Mouse (Mus musculus): ENCODE measurements around the gene Rorc. TPM values are rescaled to one million over a fixed set of nuclear protein-coding genes. Genes with fewer than 3 reads are reported as not detected.

The Rorc gene
- polyA plus RNA-seq, 1 experiment = not detected

DNA sequence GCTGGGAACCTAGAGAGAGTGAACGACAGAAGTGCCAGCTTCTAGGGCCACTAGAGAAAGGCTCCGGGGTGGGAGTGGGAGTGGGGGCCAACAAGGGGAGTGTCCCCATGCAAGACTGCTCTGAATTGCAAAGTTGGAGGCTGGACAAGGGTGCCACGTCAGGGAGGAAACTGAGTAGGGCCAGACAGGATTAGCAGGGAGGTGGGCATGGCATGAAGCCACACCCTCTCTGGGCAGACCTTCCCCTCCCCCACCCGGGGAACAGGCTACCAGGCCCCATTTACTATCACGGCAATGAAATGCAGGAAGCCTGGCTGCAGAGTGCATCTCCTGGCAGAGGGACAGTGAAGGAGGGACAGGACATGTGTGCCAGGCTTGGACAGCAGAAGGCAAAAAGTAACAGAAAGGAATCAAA, 1.0 kb downstream of the Rorc start:
- H3K27ac ChIP-seq (ENCODE audit: insufficient read depth, low read length) = no peak overlapping the region
- no peaks in the 10 kb centered on the region; the same call in 1 of the 2 replicates for H3K4me1 ChIP-seq (ENCODE audit: control insufficient read depth, insufficient read depth, low read length)
- H3K4me3 ChIP-seq (ENCODE audit: insufficient read depth, low read length) = no peak overlapping the region
- TF ChIP-seq POLR2A (IDR thresholded peaks at IDR 0.05; ENCODE audit: low read depth, low read length) (no peak), CTCF (IDR thresholded peaks at IDR 0.05; ENCODE audit: borderline replicate concordance, insufficient read depth, low read length) (no peak)

DNA sequence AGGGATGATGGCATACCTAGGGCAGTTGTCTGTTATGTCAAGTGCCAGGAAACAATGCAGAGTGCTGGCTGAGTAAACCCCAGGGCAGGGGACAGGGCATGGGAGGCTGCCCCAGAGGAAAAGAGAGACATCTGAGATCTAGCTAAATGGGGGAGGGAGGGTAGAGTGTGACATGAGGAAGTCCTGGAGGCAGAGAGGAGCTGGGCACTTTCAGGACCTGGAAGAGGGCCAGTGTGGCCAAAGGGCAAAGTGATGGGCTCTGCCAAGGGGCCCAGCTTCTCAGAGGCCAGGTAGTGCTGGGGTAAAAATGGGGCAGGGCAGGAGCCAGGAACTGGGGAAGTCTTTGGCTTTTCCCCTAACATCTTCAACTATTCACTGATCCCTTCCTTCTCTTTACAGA, 2.0 kb downstream of the Rorc start:
- TF ChIP-seq POLR2A (IDR thresholded peaks at IDR 0.05; ENCODE audit: low read depth, low read length) = no peak
- TF ChIP-seq CTCF (IDR thresholded peaks at IDR 0.05; ENCODE audit: borderline replicate concordance, insufficient read depth, low read length) = no peak
- no peak overlapping the region for H3K4me3 ChIP-seq (ENCODE audit: insufficient read depth, low read length)
- no peaks in the 10 kb centered on the region; the same call in none of the 2 replicates for H3K4me1 ChIP-seq (ENCODE audit: control insufficient read depth, insufficient read depth, low read length)
- H3K27ac ChIP-seq (ENCODE audit: insufficient read depth, low read length) = no peak overlapping the region

DNA sequence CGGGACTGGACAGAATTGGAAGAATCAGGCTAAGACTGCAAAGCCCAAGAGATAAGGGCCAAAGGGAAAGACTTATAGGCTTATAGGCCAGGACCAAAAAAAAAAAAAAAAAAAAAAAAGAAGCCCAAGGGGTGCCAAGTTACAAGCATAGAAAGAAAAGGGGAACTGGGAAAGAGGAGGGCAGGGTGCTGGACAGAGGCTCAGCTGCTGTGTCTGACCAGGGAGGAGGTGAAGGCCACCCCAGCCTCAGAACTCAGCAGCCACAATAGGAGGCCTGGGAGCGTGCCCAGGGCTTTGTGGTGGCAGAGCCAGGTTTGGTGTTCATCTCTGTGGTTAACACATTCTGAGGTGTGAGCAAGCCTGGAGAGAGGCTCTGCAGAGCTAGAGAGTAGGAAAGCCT, 2.6 kb downstream of the Rorc start:
- TF ChIP-seq CTCF (IDR thresholded peaks at IDR 0.05; ENCODE audit: borderline replicate concordance, insufficient read depth, low read length) = no peak
- Histone ChIP-seq H3K4me3 (ENCODE audit: insufficient read depth, low read length) (no peak overlapping the region), H3K27ac (ENCODE audit: insufficient read depth, low read length) (no peak overlapping the region), H3K4me1 (ENCODE audit: control insufficient read depth, insufficient read depth, low read length) (no peaks in the 10 kb centered on the region; the same call in none of the 2 replicates)

DNA sequence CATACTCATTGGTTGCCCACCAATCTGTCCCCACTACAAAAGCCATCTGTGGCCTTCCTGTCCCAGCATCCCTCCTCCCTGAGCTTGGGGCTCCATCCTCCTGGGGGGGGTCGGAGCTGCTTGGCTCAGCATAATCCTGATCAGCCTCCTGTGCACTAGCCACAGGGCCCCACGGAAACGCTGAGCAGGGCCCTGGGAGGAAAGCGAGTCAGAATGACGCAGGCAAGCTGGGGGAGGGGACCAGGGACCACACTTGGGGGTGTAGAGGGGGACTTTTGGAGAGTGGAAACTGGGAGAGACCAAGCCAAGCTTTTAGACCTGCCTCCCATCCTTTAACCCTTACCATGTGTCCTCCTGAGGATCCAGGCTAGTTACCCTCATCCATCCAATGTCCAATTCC, 3.3 kb downstream of the Rorc start:
- H3K4me1 ChIP-seq (ENCODE audit: control insufficient read depth, insufficient read depth, low read length) = no peaks in the 10 kb centered on the region; the same call in none of the 2 replicates
- TF ChIP-seq POLR2A (IDR thresholded peaks at IDR 0.05; ENCODE audit: low read depth, low read length) (no peak), CTCF (IDR thresholded peaks at IDR 0.05; ENCODE audit: borderline replicate concordance, insufficient read depth, low read length) (no peak)
- H3K27ac ChIP-seq (ENCODE audit: insufficient read depth, low read length) = no peak overlapping the region
- no peak overlapping the region for H3K4me3 ChIP-seq (ENCODE audit: insufficient read depth, low read length)

DNA sequence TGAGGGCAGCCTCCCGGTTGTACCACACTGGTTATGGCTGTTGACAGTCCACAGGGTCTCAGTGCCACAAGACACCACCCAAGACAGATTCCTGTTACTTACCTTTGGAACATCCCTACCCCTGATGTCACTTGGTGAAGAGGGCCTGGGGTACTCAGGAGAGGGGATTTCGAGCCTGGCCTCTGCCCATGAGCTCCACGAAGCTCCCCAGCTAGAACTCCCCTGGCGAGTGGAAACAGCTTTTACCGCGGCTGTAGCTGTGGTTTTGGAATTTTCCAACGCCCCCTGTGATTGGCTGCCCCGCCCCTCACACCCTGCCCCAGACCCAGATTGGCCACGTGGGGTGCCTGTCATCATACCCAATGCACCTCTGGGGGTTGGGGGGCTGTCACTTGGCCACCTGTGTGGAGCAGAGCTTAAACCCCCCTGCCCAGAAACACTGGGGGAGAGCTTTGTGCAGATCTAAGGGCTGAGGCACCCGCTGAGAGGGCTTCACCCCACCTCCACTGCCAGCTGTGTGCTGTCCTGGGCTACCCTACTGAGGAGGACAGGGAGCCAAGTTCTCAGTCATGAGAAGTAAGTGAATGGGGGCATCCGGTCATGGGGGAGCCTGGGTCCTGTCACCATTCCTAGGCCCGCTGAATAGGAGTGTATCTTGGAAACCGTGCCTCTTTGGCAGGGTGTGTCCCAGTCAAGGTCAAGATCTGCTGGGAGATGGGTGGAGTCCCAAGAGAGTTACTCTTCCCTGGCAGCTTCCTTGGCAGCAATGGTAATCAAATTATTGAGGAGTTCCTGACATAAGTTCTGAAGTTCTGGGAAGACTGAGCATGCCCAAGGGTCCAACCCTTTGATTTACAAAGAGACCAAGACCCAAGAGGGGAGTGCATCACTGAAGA, 4.7 kb downstream of the Rorc start:
- H3K4me3 ChIP-seq (ENCODE audit: insufficient read depth, low read length) = no peak overlapping the region
- TF ChIP-seq POLR2A (IDR thresholded peaks at IDR 0.05; ENCODE audit: low read depth, low read length) = no peak
- TF ChIP-seq CTCF (IDR thresholded peaks at IDR 0.05; ENCODE audit: borderline replicate concordance, insufficient read depth, low read length) = no peak
- H3K4me1 ChIP-seq (ENCODE audit: control insufficient read depth, insufficient read depth, low read length) = no peaks in the 10 kb centered on the region; the same call in none of the 2 replicates
- no peak overlapping the region for H3K27ac ChIP-seq (ENCODE audit: insufficient read depth, low read length)

DNA sequence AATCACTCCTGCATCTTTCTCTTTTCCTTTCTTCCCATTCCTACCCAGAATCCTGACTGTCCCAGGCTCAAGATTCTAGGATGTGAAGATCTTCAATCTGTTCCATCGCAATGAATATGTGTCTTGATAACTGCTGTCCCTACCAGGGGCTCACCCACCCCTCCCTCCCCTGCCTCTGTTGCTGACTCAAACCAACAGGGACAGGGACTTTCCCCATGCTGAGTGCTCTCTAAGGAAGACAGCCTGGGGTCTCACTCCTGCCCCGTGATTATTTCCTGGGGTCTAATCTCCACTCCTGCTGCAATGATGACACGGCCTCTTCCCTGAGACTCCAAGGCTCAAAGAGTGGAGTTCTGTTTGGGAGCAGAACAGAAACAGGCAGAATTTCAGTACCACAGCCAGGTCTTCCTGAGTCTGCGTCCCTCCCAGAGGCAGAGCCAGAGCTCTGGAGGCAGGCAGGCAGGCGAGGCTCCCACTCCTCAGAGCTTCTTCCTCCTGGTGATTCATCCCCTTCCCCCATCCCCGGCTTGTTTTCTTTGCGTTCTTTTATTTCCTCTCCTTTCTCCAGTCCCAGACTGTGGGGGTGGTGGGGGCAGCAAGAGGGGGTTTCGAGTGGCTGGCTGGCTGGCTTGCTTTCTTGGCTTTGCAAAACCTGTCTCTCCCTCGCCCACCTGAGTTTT, 7.4 kb downstream of the Rorc start:
- TF ChIP-seq POLR2A (IDR thresholded peaks at IDR 0.05; ENCODE audit: low read depth, low read length) = no peak
- TF ChIP-seq CTCF (IDR thresholded peaks at IDR 0.05; ENCODE audit: borderline replicate concordance, insufficient read depth, low read length) = no peak
- Histone ChIP-seq H3K4me3 (ENCODE audit: insufficient read depth, low read length) (no peak overlapping the region), H3K27ac (ENCODE audit: insufficient read depth, low read length) (no peak overlapping the region), H3K4me1 (ENCODE audit: control insufficient read depth, insufficient read depth, low read length) (peaks cover 2% of the 10 kb centered on the region)

- TF ChIP-seq POLR2A (IDR thresholded peaks at IDR 0.05; ENCODE audit: low read depth, low read length) = no peak
- no peak for TF ChIP-seq CTCF (IDR thresholded peaks at IDR 0.05; ENCODE audit: borderline replicate concordance, insufficient read depth, low read length)
- Histone ChIP-seq H3K4me1 (ENCODE audit: control insufficient read depth, insufficient read depth, low read length) (peaks cover 2% of the 10 kb centered on the region), H3K27ac (ENCODE audit: insufficient read depth, low read length) (no peak overlapping the region), H3K4me3 (ENCODE audit: insufficient read depth, low read length) (no peak overlapping the region)
Measured at GRCm38 (mm10) chr3:94382308-94382707, 9.7 kb downstream of the Rorc start.

- H3K27ac ChIP-seq (ENCODE audit: insufficient read depth, low read length) = no peak overlapping the region
- TF ChIP-seq CTCF (IDR thresholded peaks at IDR 0.05; ENCODE audit: borderline replicate concordance, insufficient read depth, low read length) (no peak), POLR2A (IDR thresholded peaks at IDR 0.05; ENCODE audit: low read depth, low read length) (no peak)
- H3K4me3 ChIP-seq (ENCODE audit: insufficient read depth, low read length) = no peak overlapping the region
Measured at GRCm38 (mm10) chr3:94383476-94383875, 10.9 kb downstream of the Rorc start.

GRCm38 (mm10) chr3:94386671-94387070, 14.1 kb downstream of the Rorc start:
- Histone ChIP-seq H3K4me1 (ENCODE audit: control insufficient read depth, insufficient read depth, low read length) (peaks cover 2% of the 10 kb centered on the region; the same call in 1 of the 2 replicates), H3K4me3 (ENCODE audit: insufficient read depth, low read length) (no peak overlapping the region), H3K27ac (ENCODE audit: insufficient read depth, low read length) (no peak overlapping the region)
- no peak for TF ChIP-seq POLR2A (IDR thresholded peaks at IDR 0.05; ENCODE audit: low read depth, low read length)
- TF ChIP-seq CTCF (IDR thresholded peaks at IDR 0.05; ENCODE audit: borderline replicate concordance, insufficient read depth, low read length) = no peak

More at GRCm38 (mm10) chr3:94383476-94383875, 10.9 kb downstream of the Rorc start:
- H3K4me1 ChIP-seq (ENCODE audit: control insufficient read depth, insufficient read depth, low read length) = peaks cover 2% of the 10 kb centered on the region

DNA sequence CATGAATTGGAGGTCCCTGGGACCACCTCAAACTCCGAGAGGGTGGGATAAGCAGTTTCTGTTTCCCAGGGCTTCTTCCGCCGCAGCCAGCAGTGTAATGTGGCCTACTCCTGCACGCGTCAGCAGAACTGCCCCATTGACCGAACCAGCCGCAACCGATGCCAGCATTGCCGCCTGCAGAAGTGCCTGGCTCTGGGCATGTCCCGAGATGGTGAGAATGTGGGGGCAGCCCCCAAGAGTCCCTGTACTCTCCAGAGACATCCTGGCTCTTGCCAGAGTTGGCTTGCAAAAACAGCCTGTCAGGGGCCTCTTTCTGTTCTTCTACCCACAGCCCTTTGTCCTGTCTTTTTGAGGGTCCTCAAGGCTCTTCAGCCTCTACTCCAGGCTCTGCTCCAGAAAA, 14.8 kb downstream of the Rorc start:
- Histone ChIP-seq H3K4me1 (ENCODE audit: control insufficient read depth, insufficient read depth, low read length) (peaks cover 2% of the 10 kb centered on the region; the same call in 1 of the 2 replicates), H3K27ac (ENCODE audit: insufficient read depth, low read length) (no peak overlapping the region), H3K4me3 (ENCODE audit: insufficient read depth, low read length) (no peak overlapping the region)
- TF ChIP-seq POLR2A (IDR thresholded peaks at IDR 0.05; ENCODE audit: low read depth, low read length) (no peak), CTCF (IDR thresholded peaks at IDR 0.05; ENCODE audit: borderline replicate concordance, insufficient read depth, low read length) (no peak)
